Mouse (Mus musculus): ENCODE data around the gene Gm49336. TPM values are rescaled to one million over a fixed set of nuclear protein-coding genes. Genes with fewer than 3 reads are reported as not detected.

The Gm49336 gene
- polyA plus RNA-seq, 1 experiment from 2014 or later: 44.7 TPM

MicroRNA genes within 50 kb of the gene (microRNA counts, 519-probe panel; counts per million panel counts)
- microRNA mmu-miR-719: not detected

Small RNA genes within 50 kb of the gene (microRNA-seq; reads per million reads assigned to microRNA genes)
- not detected for gene Mir719 (ENCODE audit: borderline number of aligned reads)

Other genes starting within 250 kb of the Gm49336 start
- 2.1 and 3.2 TPM in 2 replicates for gene Atp8a2, start 54.3 kb downstream of the Gm49336 start, polyA plus RNA-seq (2015; fragmentation: Nextera tagmentation; extraction: Ambion mirVana)
- not detected in 2 replicates for gene Nupl1, start 76 bp downstream of the Gm49336 start, polyA plus RNA-seq (2015; fragmentation: Nextera tagmentation; extraction: Ambion mirVana)
- gene Mtmr6, start 13.7 kb upstream of the Gm49336 start, polyA plus RNA-seq (2015; fragmentation: Nextera tagmentation; extraction: Ambion mirVana): 38.9 and 40.3 TPM in 2 replicates
- gene Amer2, start 121.8 kb upstream of the Gm49336 start, polyA plus RNA-seq (2015; fragmentation: Nextera tagmentation; extraction: Ambion mirVana): 2.8 and 3.5 TPM in 2 replicates